Mouse (Mus musculus): ENCODE results near the gene Nox3.

- TF ChIP-seq ZC3H11A (IDR thresholded peaks at IDR 0.05; ENCODE audit: borderline replicate concordance, low read depth, low read length), result no peak
- no peak for TF ChIP-seq MAFK (IDR thresholded peaks at IDR 0.05; ENCODE audit: insufficient read depth, low read depth, low read length)
- no peak for TF ChIP-seq ZNF384 (IDR thresholded peaks at IDR 0.05; ENCODE audit: low read depth, low read length)
- TF ChIP-seq HCFC1 (IDR thresholded peaks at IDR 0.05; ENCODE audit: borderline replicate concordance, insufficient read depth, low read length), result no peak
These were observed at the start of gene Nox3 for GRCm38 (mm10) chr17:3696161-3696560.
